Mouse (Mus musculus) retina, postnatal 1 day (tissue): Measurements from ENCODE around the gene Cd37.
A peak's percentile ranks its signal among the peaks of the same experiment; 100 is the strongest.
"Not testable (repeated sequence)": the region's sequence is repeated elsewhere in the genome, so short reads cannot be mapped to it uniquely, and the experiment has no call there.

ENCODE experiments used
- DNase-seq: peaks from one replicate; pipeline ENCODE4 v3.0.0-alpha.2; 2012

The Cd37 gene

DNA sequence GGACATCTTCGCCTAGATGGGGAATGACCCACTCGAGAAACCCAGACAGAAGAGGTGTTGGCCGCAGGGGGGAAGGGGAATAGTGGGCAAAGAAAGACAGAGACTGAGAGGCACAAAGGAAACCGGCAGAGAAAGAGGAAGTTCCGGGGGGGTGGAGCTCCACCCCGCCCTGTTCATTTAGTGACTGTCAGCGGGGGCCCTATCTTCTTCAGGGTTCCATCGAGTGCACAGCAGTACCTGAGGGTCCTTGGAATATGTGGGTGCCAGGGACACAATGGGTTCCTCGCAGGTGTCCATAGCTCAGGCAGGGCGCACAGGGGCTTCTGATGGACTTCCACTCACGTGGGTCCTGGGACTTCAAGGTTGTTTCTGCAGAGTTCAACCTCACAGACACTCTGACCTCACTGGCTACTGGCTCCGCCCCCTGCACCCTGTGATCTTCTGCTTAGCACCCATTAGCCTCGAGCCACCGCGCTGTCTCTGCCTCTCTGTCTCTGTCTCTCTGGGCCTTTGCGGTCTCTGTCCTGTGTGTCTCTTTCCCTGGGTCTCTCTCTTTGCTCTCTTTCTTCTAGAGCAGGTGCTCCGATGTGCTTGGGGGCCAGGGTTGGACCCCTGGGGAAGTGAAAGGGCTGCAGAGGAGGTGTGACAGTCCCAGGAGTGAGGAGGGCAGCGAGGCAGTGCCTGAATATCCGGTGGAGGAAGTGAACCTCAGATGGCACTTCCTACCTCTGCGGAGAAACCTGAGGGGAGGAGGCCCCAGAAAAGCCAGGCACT lies at the start of gene Cd37:
TSS of gene Cd37 (minus strand) at position 393 of the 774 bp plus-strand sequence.
- DNase-seq: no peak

DNA sequence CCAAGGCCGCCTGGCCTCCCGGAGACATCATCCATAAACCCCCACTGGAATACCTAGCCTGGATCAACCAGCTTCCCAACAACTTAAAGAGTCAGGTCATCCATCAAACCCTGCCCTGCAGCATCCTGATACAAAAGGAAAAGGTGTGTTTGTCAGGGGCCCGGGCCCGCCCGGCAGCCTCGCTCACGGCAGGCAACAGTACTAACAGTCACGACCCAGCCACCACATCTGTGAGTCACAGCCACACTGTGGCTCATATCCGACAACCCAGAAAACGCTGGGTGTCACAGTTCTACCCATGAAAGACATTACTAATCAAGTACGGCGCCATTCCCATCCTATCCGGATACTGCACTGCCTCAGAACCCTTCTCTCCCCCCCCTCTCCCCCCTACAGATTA lies 47.6 kb upstream of the Cd37 start:
- DNase-seq: no peak

DNA sequence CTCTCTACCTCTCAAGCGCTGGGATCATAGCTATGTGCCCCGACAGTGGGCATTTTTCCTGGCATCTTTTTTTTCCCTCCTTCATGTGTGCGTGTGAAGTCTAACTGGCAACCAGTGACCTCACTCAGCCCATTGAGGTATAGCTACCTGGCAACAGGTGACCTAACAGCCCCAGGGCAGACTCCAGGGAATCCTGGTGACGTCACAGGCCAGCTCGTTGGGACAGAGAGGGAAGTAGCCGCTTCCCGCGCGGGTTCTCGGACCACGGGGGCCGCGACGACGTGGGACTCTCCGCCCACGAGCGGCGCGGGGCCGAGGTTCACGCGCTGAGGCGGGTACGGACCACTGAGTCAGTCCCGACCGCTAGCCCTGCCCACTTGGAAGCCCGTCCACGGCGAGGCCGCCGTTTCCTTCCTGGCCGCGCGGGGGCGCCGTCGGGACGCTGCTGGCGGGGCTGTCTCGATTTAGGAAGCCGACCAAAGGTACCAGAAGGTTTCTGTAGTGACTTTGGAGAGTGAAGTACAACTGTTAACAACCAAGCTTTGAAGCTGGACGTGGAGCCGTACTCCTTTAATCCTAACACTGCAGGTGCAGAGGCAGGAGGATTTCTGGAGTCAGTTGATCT lies 38.3 kb upstream of the Cd37 start, which contains the start of gene Slc6a21:
TSS of gene Slc6a21 (plus strand) at position 378 of the 625 bp plus-strand sequence.
- peak; percentile 70 for DNase-seq

DNA sequence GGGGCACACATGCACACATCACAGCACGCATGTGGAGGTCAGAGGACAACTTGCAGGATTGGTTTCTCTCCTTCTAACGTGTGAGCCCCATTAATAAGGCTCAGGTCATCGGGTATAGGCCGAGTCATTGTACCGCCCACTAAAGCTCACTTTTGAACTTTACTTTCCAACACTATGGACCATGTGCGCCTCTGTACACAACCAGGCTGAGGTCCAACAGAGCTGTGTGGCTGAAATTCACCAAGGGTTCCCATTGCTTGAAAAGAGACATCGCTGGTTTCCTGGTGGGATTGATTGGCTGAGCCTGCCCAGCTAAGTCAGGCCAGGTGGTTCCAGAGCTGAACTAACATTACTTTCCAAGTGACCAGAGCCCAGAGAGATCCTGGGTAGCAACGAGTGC lies 34.8 kb upstream of the Cd37 start:
- DNase-seq: no peak

DNA sequence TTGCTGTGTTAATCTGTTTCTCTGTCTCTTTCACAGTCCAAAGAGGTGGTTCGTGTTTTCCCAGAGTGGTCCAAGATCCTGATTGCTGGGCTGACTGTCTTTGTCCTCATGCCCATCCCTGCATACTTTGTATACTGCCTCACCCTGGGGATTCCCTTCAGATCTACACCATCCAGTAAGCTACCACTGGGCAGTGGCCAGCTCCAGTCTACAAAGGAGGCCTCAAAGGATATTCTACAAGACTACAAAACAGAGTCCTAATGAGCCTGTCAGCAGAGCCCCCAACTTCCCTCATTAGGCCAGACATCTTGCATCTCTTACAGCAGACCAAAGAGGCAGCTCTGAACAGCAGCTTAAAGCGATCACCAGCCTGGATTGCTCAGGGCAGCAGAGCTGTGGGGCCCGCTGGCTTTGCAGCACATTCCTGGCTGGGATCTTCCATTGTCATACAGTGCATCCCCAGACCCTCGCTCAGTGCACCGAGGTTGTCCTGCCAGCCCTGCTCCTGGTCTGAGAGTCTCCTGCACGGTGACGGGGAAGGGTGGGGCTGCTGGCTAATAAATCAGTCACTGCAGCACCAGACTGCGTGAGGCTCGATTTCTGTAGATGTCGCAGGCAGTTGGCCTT lies 34.0 kb upstream of the Cd37 start:
- DNase-seq: no peak

DNA sequence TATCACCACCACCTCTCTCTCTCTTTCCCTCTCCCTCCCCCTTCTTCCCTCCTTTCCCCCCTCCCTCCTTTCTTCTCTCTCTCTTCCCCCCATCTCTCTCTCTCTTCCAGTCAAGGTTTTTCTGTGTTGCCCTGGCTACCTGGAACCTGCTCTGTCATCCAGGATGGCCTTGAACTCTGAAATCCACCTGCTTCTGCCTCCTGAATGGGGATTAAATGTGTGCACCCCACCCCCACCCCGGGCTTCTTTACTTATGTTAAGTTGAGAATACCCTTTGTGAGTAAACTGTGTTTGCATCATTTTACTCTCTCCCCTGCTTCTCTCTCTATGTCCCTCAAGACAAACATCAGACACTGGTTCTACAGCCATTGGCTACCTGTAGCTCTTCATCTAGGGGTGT lies 26.6 kb upstream of the Cd37 start:
- DNase-seq: no peak

DNA sequence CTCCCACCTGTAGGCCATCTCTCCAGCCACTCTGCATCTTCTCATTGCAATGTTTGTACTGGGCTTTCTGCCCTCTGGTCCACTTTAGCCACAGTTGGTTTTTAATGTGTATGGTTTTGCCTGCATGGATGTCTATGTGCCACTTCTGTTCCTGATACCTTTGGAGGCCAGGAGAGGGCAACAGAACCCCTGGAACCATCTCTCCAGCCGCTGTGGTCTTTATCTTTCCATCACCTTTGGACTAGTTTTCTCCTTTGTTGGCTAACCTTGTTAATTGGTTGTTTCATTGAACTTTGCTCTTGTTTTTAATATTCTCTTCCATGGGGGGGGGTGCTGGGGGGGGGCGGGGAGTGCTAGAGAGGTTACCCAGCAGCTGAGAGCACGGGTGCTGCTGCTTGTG lies 25.4 kb upstream of the Cd37 start:
- DNase-seq: no peak

DNA sequence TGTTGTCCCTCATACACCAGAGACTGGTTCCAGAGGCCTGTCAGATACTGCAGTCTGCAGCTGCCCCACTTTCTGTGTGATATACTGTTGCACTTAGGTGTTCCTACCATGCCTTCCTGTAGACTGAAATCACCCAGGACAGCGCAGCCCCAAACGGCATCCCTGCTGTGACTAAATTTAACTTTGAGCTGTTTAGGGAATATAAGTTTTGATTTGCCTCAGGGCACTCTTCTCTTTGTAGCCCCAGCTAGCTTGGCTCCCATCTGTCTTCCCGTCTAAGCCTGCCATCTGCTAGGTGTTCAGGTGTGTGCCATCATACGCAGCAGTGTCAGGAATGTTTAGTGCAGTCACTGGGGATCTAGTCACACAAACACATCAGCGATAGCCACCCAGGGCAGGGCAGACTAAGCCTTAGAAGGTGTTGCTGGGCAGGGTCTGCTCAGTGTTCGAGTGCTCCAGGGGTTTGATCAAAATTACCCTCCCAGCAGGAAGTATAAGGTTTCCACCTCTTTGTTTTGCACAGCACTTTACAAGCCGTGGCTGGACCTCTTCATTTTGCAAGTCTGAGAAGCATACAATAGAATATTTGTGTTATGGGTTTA lies 24.2 kb upstream of the Cd37 start:
- no peak for DNase-seq

DNA sequence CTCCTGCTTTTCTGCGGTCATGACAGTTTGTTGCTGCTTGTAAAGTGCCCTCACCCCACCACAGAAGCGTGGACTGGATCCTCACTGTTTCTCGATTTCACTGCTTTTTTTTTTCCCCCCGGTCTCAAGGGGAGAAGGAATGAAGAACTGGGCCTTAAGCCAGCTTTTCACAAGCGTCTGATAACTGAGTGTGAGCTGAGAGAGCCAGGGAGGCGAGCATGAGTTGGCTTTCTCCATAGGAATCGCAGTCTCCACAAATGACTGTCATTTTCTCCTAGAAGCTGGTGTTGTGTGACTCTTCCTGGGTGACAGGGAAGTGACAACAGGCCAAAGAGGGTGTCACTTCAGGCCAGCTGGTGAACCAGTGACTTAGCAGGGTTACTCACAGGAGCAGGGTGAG lies 23.4 kb upstream of the Cd37 start:
- DNase-seq: no peak

DNA sequence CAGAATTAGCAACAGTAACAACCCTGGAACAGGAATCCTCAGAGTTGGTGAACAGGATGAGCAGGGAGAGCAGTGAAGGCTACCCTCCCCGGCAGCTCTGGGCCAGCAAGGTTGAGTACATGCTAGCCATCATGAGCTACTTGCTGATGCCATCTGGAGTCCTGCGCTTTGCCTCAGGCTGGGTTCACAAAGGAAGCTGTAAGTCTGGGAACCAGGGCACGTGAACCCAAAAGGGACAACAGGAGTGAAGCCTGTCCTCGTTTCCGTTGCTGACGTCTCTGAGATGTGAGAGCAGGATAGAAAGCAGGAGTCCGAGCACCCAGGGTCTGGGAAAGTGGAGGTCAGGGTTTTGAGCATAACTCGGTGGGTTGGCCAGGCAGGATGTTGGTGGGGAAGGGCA lies 20.4 kb upstream of the Cd37 start:
- DNase-seq: no peak

DNA sequence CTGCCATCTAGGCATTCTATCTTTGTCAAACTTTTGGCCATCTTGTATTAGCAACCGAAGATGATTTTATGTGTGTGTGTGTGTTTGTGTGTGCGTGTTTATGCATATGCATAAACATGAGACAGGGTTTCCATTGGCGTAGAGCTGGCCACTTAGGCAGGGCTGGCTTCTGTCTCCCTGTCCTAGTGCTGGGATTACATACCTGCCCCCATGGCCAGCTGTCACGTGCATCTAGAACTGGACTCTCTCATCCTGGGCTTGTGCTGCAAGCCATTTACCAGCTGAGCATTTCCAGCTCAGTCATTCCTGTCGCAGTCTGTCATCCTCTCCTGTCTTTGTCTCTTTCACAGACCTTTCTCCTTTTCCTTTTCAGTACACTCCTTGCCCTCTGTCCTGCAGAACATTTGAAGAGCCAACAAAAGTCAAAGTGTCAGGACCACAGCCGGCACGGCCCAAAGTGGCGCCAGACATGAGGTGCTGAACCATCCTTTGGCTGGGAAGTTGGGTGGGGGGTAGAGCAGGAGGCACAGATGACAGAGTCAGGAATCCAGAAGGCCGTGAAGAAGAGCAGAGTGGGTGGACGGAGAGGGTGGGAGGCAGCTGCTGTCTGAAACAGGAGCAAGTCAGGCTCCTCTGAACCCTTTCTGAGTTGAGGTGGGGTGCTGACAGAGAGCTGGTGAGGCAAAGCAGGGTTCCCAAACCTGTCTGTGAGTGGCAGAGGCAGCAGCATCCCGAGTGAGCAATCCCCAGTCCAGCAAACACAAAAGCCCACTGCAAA lies 18.3 kb upstream of the Cd37 start:
- DNase-seq: no peak

DNA sequence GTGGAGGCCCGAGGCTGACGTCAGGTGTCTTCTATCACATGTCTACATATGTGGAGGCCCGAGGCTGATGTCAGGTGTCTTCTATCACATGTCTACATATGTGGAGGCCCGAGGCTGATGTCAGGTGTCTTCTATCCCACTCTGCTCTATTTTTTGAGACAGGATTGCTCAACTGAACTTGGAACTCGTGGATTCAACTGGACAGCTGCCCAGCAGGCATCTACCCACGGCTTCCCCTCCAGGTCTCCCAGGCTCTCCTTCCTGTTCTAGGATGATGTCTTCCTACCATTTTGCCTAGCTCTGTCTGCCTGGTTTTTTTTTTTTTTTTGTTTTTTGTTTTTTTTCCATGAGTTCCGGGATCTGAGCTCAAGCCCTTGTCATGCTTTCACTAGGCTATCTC lies 16.9 kb upstream of the Cd37 start:
- not testable (repeated sequence) for DNase-seq

DNA sequence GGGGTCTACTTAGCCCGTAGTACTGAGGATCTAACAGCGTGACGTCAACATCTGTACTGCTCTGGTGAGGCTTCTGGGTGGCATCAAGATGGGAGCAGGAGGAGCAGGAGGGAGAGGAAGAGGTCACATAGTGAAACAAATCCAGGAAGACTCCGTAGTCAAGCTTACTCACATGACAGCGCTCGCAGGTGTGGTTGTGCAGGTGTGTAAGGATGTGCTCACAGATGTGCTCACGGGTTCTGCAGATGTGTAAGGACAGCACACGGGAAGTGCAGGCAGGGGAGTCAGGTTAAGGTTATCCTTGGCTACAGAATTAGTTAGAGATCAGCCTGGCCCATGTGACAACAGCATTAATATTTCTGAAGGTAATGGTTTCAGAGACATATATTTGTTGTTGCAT lies 14.9 kb upstream of the Cd37 start:
- DNase-seq: no peak

DNA sequence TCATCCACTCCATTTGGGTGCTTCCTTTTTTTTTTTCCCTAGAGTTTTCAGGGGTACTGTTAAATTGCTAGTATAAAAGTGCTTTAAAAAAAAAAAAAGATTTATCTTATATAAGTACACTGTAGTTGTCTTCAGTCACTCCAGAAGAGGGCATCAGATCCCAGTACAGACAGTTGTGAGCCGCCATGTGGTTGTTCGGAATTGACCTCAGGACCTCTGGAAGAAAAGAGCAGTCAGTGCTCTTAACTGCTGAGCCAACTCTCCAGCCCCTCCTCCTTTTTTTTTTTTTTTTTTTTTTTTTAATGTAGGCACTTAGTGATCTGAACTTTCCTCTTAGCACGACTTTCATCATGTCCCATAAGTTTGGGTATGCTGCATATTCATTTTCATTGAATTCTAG lies 8.8 kb upstream of the Cd37 start:
- no peak for DNase-seq

DNA sequence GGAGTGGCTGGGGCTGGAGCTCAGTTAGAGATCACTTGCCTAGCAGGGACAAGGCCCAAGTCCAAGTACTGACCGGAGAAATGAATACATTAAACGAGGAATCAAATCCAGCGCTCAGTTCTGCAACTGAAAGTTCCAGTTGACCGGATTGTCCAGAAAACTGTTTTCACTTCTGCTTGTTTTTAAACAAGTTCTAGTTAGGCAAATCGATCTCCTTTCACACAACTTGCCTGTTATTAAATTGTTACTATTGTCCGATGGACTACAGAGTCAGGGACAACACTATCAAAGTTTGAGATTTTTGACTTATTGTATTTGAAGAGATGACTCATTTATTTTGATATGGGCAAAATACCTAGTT lies 2.5 kb upstream of the Cd37 start:
- no peak for DNase-seq

DNA sequence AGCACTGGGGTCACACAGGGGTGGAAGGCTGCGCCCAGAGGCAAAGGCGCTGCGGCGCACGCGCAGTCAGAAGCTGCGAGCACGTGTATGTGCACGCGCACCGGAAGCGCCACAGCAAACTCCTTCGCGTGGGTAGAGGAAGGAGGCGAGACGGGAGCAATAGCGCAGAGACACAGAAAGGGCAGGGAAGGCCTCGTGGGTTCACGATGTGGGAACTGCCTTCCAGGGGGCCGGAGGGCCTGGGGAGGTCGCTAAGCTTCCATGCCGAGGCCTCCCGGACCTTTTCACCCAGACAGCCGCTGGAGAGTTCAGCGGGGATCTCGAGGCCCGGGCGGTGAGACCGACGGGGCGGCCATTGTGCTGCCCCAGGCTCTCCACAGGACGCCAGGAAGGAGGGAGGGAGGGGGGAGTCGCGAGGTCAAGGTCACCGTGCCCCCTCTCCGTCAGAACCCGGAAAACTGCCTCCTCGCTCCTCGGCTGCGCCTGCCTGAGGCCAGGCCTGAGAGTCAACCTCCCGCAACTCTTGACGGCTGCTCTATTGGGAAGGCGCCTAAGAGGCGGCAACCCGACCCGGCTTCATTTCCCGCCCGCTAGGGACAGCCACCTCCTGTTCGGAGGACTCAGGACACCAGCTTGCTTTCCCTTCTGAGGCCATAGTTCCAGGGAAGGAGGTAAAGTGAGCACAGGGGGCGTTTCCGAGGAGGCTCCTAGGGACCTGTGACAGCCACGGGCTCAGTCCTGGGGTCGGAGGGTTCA lies 1.9 kb upstream of the Cd37 start, which contains the start of gene Slc6a16:
TSS of gene Slc6a16 (plus strand) at position 453 of the 756 bp plus-strand sequence.
- peak; percentile 80 for DNase-seq

DNA sequence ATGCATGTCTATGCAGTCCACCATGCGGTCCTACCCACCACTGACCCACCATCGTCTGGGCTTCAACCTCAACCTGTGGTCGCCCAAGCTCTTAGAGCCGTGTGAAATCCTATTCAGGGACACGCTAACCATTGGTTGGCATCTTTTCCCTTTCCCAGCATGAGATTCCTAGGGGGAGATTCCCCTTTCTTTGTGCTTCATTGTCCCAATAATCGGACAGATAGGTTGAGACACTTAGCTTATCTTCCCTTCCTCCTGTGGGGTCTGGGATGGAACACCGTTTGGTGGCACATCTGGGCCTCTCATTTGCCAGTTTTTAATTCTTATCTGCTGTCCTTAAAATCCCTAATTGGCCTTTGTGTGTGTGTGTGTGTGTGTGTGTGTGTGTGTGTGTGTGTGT lies 1.2 kb upstream of the Cd37 start:
- no peak for DNase-seq

DNA sequence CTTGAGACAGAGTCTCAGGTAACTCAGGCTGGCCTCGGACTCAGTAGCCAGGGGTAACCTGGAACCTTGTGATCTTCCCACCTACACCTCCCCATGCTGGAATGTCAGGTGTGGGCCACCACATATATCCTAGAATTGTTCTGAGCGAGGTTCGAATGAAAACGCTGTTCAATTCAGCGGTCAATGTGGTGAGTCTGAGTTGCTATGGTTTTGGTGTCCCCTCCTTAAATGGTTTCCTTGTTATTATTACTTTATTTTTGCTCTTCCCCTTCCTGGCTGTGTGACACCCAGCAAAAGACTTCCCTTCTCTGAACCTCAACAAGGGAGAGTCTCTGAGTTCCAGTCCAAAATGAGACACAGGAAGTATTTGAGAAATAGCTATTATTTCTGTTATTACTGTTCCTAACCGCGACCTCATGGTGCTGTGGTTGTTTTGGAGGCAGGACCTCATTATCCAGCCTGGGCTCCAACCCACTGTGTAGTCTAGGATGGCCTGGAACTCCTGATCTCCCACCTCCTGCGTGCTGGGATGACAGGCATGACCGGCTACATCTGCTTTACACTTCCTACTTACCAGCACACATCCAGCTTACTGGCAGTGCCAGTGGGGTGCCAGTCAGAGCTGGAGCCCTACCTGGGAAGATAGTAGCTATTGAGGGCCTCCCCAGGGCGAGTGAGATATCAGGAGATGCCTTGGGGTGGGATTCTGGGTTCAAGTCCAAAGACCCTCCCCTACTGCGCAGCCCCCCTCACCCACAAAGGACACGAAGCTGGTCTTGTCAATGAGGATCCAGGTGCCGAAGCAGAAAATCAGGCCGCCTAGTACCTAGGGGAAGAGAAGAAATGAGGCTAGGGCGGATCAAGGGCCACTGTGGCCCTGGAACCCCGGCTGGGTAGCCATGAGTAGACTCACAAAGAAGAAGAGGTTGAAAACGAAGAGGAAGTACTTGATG lies 892 bp downstream of the Cd37 start:
- DNase-seq: no peak

DNA sequence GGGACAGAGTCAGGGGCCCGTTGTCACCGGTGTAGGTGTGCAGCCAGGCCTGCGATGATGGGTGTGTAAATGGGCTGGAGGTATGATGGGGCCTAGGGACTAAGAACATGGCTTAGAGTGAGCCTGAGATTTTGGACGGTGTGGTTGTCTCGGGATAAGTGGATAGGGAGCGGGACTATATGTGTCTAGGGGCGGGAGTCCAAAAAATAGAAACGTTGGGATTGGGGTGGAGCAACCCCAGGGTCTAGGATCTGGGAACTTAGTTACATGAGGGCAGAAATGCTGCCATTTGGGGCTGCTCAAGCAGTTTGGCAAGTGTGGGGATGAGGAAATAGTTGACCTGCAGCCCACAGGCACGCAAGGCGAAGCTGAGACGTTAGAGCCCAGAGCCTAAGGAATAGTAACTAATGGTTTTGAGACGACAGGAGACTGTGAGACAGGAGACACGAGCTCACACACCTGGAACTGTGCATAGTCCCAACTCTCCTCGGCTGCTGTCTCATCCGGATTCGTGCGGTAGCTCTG lies 3.2 kb downstream of the Cd37 start:
- DNase-seq: no peak

DNA sequence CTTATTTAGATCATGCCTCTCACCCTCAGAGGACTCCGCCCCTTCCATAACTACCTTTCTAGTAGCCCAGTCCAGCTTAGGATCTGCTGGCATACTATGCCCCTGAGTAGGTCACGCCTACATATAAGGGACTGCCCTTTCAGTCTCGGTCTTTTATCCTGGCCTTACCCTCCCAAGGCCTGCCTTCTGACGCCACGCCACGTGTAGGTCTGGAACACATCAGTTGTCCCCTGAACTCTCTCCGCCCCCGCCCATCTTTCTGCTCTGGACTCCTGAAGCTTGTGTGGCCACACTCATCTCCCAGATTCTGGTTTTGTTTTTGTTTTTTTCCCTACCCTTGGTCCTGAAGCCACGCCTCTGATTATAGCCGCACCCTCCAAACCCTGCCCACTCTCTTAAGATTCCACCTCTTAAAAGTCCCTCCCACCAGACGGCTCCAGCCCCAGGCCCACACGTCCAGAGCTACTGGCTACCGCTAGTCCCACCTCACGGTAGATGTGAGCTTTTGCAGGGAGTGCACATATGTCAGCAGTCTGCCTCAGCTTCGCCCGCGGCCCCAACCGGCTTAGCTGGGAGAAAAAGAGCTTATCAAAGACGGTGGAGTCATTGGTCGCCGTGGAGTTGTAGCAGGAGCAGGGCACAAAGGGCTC lies 3.9 kb downstream of the Cd37 start:
- peak; percentile 87 for DNase-seq
